Mouse (Mus musculus): ENCODE data around the gene Rnaset2a. TPM values are rescaled to one million over a fixed set of nuclear protein-coding genes. Genes with fewer than 3 reads are reported as not detected.
"Not testable (repeated sequence)": the region's sequence is repeated elsewhere in the genome, so short reads cannot be mapped to it uniquely, and the experiment has no call there.

Gene Rnaset2a
- polyA plus RNA-seq, 1 experiment from 2014 or later, result 18.0 TPM

- not testable (repeated sequence) for H3K4me1 ChIP-seq (replicated peaks); ATAC-seq (ENCODE audit: insufficient read depth); H3K9me3 ChIP-seq (replicated peaks); H3K27me3 ChIP-seq; H3K9ac ChIP-seq; H3K27ac ChIP-seq (replicated peaks); H3K4me3 ChIP-seq (replicated peaks); H3K4me2 ChIP-seq; H3K36me3 ChIP-seq (replicated peaks)
- 55% methylated on average over 4 of the region's 18 CpGs for WGBS (ENCODE audit: insufficient replicate concordance)
Observed at GRCm38 (mm10) chr17:8092537-8093526, 55.1 kb downstream of the Rnaset2a start.

DNA sequence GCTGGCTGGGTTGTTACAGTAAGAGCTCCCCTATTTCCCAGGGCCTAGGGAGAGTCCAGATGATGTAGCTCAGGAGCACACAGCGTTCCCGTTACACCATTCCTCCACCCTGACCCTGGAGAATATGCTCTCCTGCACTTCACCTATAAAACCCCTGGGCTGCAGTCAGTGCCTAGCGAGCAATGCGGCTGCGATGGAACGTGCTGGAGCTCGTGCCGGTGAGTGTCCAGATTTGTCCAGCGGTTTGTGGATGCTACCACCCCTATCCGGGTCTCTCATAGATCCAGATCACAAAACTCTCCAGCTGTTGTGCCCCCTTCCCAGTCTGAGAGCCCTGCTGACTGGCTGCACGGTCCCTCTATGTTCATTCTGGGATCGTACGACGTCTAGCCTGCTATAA is 56.6 kb downstream of the Rnaset2a start:
- not testable (repeated sequence) for H3K36me3 ChIP-seq (replicated peaks); H3K4me2 ChIP-seq; H3K27me3 ChIP-seq; H3K9me3 ChIP-seq (replicated peaks); H3K9ac ChIP-seq; H3K27ac ChIP-seq (replicated peaks); H3K4me1 ChIP-seq (replicated peaks); ATAC-seq (ENCODE audit: insufficient read depth); H3K4me3 ChIP-seq (replicated peaks)
- 80% methylated on average over 14 of the region's 14 CpGs for WGBS (ENCODE audit: insufficient replicate concordance)

DNA sequence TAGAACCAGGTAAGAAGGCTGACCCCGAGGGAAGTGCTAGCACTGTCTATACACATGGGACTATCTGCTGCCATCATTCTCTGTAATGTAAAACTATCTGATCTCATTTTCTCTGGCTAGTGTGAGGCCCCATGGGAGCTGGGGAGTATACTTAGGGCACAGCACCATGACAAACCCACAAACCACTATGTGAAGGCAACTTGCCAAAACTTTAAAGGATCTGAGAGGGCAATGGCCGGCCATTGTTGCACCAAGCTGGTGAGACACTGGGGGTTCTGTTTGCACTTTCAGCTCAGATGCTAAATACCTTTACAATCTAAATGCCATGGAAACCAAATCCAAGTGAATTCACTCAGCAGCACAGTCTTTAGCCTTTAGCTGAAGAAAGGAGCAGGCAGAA is 78.0 kb downstream of the Rnaset2a start:
- H3K9ac ChIP-seq; H3K27ac ChIP-seq (replicated peaks); H3K9me3 ChIP-seq (replicated peaks); H3K4me3 ChIP-seq (replicated peaks); ATAC-seq (ENCODE audit: insufficient read depth); H3K4me1 ChIP-seq (replicated peaks); H3K27me3 ChIP-seq; H3K4me2 ChIP-seq; H3K36me3 ChIP-seq (replicated peaks): not testable (repeated sequence)
- 40% methylated on average over 2 of the region's 2 CpGs for WGBS (ENCODE audit: insufficient replicate concordance)

Other genes with a start within 250 kb of the Rnaset2a start
- 1.8 and 2.2 TPM in 2 replicates for gene Tagap, start 222.1 kb downstream of the Rnaset2a start, polyA plus RNA-seq (2015; fragmentation: Nextera tagmentation; extraction: Ambion mirVana)
- gene Rsph3a, start 202.5 kb downstream of the Rnaset2a start, polyA plus RNA-seq (2015; fragmentation: Nextera tagmentation; extraction: Ambion mirVana), result 15.5 and 15.9 TPM in 2 replicates
- gene Gm49673, start 309 bp downstream of the Rnaset2a start, polyA plus RNA-seq (2015; fragmentation: Nextera tagmentation; extraction: Ambion mirVana), result not detected in 2 replicates
- gene Fgfr1op, start 17.4 kb upstream of the Rnaset2a start, polyA plus RNA-seq (2015; fragmentation: Nextera tagmentation; extraction: Ambion mirVana), result 9.7 and 9.8 TPM in 2 replicates
- gene Ccr6, start 87.9 kb upstream of the Rnaset2a start, polyA plus RNA-seq (2015; fragmentation: Nextera tagmentation; extraction: Ambion mirVana), result 0.09 TPM in 1 of 2 replicates, not detected in the other
- 135 and 142 TPM in 2 replicates for gene Mpc1, start 134.8 kb upstream of the Rnaset2a start, polyA plus RNA-seq (2015; fragmentation: Nextera tagmentation; extraction: Ambion mirVana)
- gene Sft2d1, start 163.0 kb upstream of the Rnaset2a start, polyA plus RNA-seq (2015; fragmentation: Nextera tagmentation; extraction: Ambion mirVana), result 50.1 and 61.0 TPM in 2 replicates
- gene Prr18, start 189.4 kb upstream of the Rnaset2a start, polyA plus RNA-seq (2015; fragmentation: Nextera tagmentation; extraction: Ambion mirVana), result 0.05 and 0.06 TPM in 2 replicates
- not detected in 2 replicates for gene T2, start 207.9 kb upstream of the Rnaset2a start, polyA plus RNA-seq (2015; fragmentation: Nextera tagmentation; extraction: Ambion mirVana)